Mouse (Mus musculus): ENCODE measurements around the gene Fuca1.

The Fuca1 gene

GRCm38 (mm10) chr4:135920304-135921241 lies at the start of gene Fuca1:
TSS of gene Fuca1 (plus strand) at chr4:135920735.
- DNase-seq, result peak; percentile 98

DNA sequence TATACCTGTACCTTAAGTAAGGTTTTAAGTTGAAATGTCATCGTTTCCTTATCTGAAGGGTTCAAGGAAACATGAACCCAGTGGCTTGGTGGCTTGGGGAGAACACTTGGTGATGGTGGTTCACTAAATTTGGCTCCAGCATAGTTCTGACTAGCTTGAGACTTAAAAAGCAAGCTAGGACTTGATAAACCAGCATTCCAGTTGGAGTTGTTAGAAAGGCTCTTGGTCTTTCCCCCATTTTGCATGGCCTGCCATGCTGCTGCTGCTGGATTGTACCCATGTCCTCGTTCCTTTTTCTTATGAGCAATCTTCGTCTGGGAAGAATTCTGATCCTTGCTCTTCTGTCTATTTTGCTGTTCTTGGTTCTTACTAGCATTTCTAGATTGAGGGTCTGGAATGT lies 48.5 kb upstream of the Fuca1 start:
- DNase-seq, result no peak

DNA sequence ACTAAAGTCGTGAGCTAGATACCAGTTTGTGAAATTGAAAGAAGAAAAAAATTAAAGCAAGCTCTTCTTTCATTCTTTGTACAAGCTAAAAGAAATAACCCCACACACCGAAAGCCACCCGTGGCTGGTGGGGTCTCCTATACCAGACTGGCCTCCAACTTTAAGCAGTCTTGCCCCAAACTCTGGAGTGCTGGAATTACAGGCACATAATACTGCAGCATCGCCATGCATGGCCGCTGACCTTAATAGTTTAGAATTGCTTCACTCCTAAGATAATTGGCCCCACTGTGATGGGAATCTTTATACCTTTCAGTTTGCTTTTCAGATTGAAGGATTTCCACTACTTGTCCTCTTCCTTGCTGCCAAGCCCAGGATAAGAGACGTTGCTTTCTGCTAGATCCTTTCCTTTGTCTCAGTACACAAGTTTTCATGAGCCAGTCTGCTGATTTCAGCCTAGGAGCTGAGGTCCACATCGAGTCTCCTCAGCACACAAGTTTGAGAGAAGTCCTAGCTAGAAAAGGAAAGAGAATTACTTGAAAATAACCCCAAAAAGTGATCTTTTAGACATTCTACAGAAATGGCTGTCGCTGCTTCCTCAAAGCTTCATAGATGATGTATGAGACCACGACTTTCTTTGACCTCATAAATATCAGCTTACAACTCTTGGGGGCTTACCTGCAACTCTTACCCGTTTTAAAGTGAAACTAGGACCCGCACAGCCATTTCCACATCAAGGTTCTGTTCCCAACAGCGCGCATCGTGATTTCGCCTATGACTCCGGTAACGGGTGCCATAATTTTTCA lies 47.7 kb upstream of the Fuca1 start:
- DNase-seq, result no peak

GRCm38 (mm10) chr4:135873526-135874202 lies 46.9 kb upstream of the Fuca1 start, which contains the start of gene Pnrc2:
TSS of gene Pnrc2 (minus strand) at chr4:135873850.
- DNase-seq, result peak; percentile 95

GRCm38 (mm10) chr4:135874564-135875535 lies 45.7 kb upstream of the Fuca1 start:
- no peak for DNase-seq

GRCm38 (mm10) chr4:135875546-135875945 lies 45.0 kb upstream of the Fuca1 start:
- no peak for DNase-seq

GRCm38 (mm10) chr4:135875991-135876582 lies 44.4 kb upstream of the Fuca1 start:
- peak; percentile 62 for DNase-seq

- DNase-seq, result peak; percentile 81
Measured at GRCm38 (mm10) chr4:135876583-135877020, 43.9 kb upstream of the Fuca1 start.

- no peak for DNase-seq
Measured at GRCm38 (mm10) chr4:135877742-135878141, 42.8 kb upstream of the Fuca1 start.

- no peak for DNase-seq
Measured at GRCm38 (mm10) chr4:135879021-135879420, 41.5 kb upstream of the Fuca1 start.

DNA sequence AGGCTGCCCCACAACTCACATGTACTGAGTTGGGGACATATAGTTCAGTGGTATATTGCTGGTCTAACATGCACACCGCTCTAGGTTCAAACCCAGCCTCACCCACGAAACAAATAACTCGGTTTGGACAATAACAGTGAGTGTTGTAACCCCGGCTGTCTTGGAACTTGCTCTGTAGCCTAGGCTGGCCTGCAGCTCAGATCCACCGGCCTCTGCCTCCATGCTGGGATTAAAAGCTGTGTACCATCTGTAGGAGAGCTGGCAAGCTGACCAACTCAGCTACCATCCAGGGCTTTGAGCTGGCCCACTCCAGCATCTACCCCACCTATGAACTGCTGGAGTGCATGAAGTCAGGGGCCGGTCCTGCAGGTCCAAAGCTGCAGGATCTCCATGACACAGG lies 40.5 kb upstream of the Fuca1 start:
- no peak for DNase-seq

GRCm38 (mm10) chr4:135880576-135880975 lies 40.0 kb upstream of the Fuca1 start:
- DNase-seq, result no peak

DNA sequence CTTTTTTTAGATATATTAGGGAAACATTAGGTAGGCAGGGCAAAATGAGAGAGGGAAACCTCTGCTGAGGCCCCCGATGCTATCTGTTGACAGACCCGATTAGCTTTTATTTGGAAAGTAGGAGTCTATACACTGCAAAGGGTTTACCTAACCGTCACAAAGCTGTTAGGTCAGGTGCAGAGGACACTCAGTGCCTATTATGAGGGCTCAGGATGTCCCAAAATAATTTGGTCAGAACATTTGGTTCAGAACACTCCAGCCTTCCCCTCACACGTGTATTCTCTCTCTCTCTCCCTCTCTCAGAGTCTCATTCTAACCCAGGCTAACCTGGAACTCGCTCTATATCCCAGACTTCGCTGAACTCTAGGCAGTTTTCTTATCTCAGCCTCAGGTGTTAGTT lies 38.5 kb upstream of the Fuca1 start:
- no peak for DNase-seq

GRCm38 (mm10) chr4:135883401-135883851 lies 37.1 kb upstream of the Fuca1 start:
- no peak for DNase-seq

GRCm38 (mm10) chr4:135883881-135884516 lies 36.5 kb upstream of the Fuca1 start:
- DNase-seq, result no peak

DNA sequence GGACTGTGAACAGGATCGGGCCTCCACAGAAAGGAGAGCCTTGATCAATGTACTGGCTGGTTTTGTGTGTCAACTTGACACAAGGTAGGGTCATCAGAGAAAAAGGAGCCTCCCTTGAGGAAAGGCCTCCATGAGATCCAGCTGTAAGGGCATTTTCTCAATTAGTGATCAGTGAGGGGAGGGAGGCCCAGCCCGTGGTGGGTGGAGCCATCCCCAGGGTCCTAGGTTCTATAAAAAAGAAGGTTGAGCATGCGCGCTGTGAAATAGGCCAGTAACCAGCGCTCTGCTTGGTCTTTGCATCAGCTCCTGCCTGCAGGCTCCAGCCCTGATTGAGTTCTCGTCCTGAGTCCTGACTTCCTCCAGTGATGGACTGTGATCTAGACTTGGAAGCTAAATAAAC lies 36.0 kb upstream of the Fuca1 start:
- peak; percentile 52 for DNase-seq

DNA sequence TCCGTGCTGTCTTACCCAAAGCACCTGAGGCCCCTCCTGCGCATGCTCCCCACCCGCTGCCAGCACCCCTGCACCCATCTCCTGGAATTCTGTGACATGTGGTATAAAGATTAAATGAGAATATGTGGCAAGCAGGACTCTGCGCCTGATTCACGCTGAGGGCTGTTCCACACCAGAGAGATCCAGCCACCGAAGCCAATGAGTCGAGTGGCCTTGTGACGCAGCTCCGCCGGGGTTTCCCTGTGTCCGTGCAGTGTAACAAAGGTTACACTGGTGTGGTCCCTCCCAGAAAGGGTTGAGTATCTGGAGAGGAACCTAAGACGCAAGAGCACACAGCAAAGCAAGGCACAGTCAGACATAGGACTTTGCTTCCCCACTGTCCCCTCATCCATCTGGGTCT lies 34.9 kb upstream of the Fuca1 start:
- DNase-seq, result no peak

DNA sequence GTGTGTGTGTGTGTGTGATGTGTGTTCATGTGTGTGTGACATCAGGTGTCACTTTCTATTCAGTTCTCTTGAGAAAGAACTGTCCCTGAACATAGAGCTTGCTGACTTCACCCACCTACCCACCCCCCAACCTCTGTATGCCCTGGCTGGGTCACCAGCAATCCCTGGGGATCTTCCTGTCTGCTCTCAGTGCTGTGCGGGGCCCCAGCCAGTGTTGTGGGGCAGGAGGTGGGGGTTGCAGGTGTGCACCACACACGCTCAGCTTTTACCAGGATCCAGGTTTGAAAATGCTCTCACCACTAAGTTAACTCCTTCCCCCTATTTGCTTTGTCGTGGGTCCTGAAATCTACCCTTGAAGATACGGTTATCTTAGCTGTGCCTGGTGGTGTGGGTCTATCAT lies 34.4 kb upstream of the Fuca1 start:
- no peak for DNase-seq

- DNase-seq, result no peak
Measured at GRCm38 (mm10) chr4:135888448-135889057, 32.0 kb upstream of the Fuca1 start.

DNA sequence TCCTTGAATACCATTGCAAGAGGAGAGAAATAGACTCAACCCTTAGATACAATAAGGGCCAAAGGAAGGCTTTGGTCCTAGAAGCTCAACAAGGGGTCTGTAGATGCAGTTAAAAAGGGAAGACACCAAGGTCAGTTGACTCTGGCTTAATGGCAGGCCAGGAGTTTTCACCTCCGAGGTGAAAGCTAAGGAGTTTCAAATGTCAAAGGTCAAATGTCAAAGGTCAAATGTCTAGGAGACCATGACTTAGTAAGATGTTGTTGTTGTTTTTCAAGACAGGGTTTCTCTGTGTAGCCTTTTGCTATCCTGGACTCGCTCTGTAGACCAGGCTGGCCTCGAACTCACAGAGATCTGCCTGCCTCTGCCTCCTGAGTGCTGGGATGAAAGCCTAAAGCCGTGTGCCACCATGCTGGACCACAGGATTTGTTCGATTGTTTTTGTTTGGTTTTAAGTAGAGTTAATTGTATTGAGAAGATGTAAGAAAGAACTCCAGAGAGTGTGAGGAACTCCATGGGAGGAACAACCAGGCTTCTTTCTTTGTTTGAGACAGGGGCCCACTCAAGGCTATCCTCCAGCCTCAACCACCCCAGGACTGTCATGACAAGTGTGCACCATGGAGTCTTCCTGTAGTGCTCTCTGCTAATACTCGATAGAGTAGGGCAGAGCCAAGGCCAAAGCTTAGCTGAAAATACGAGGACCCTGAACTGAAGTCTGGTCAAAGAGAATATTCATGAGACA lies 31.2 kb upstream of the Fuca1 start:
- no peak for DNase-seq

Measured in embryo, embryonic 11 days (tissue).